In the genomic region with DNA sequence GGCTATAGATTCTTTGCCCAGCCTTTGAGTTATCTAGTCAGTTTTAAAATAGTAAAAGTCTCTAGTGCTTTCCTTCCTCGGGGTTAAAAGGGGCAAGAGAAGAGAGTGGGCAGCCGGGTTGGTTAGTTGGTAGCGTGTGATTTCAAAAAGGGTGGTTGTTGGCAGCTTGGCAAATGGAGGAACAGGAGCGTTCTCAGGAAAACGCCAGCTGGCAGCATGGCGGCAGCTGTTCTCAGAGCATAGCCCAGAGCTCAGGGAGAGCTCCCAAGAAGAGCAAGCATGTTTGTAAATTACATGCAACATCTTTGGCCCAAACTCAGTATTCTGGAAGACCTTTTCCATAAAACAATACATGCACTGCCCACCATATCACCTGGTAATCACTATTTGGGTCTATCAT, we compare ENCODE assay signal across 24 mouse cellular contexts. TPM values are rescaled to one million over a fixed set of nuclear protein-coding genes. Genes with fewer than 3 reads are reported as not detected.
DNase-seq lines count a peak whose midpoint lies in the region; ATAC-seq and TF ChIP-seq lines count a peak whose summit lies in the region.
"Had no signal": no experiment of that assay in that cellular context is flagged by ENCODE, and none has a peak within 500 bp of the region (broad histone marks: within the 10 kb centered on the region; RNA-seq: fewer than 3 reads in every experiment).

No protein-coding gene starts in this region.

- peak; percentile 59 for DNase-seq in forebrain, postnatal 0 days
- DNase-seq in layer of hippocampus, adult 11-12 months (ENCODE audit: low spot score) = peak; percentile 47
- no peak for DNase-seq in layer of hippocampus, adult 9-10 months (ENCODE audit: low spot score)
- DNase-seq in brain, embryonic 14.5 days (ENCODE audit: low read depth) = peak; percentile 58
- DNase-seq in layer of hippocampus, postnatal 10 days (ENCODE audit: low spot score in 2 of 2) = peak; percentile 30 to 41
- DNase-seq in adrenal gland, postnatal 10 days = no peak
- no peak for DNase-seq in thymus, adult 2 months
- DNase-seq: adrenal gland, postnatal 25 days; cerebellum, adult 9-11 months; lung, adult 2 months; lung, postnatal 4 days; thymus, postnatal 25 days had no signal

- TF ChIP-seq POLR2A in brain, embryonic 14.5 days (IDR thresholded peaks at IDR 0.05; ENCODE audit: borderline replicate concordance, extremely low read depth, insufficient read depth, insufficient read length, poor library complexity, severe bottlenecking) = no peak
- no peak for TF ChIP-seq POLR2A in thymus, adult 2 months (IDR thresholded peaks at IDR 0.05; ENCODE audit: control insufficient read depth, extremely low read depth, insufficient read depth, low read length, poor library complexity)

- no peak overlapping the region for H3K4me3 ChIP-seq in forebrain, postnatal 0 days (ENCODE audit: low read depth, low read length)
- H3K4me3 ChIP-seq in forebrain, embryonic 15.5 days = no peak overlapping the region
- H3K4me3 ChIP-seq in thymus, adult 2 months (ENCODE audit: control insufficient read depth, insufficient read depth, low read length) = no peak overlapping the region
- H3K4me3 ChIP-seq: kidney, embryonic 15.5 days; limb, embryonic 10.5 days had no signal

- H3K4me2 ChIP-seq in forebrain, postnatal 0 days (ENCODE audit: low read depth) = no peak overlapping the region
- no peak overlapping the region for H3K4me2 ChIP-seq in forebrain, embryonic 15.5 days (replicated peaks)
- H3K4me2 ChIP-seq: kidney, embryonic 15.5 days; liver, embryonic 11.5 days; midbrain, embryonic 11.5 days had no signal

- TF ChIP-seq CTCF in forebrain, postnatal 0 days (IDR thresholded peaks at IDR 0.05; ENCODE audit: low read depth) = no peak
- no peak for TF ChIP-seq CTCF in brain, embryonic 14.5 days (IDR thresholded peaks at IDR 0.05; ENCODE audit: borderline replicate concordance, extremely low read depth, insufficient read depth, insufficient read length)
- no peak for TF ChIP-seq CTCF in thymus, adult 2 months (IDR thresholded peaks at IDR 0.05; ENCODE audit: borderline replicate concordance, control insufficient read depth, extremely low read depth, insufficient read depth, low read length, poor library complexity)

- WGBS in forebrain, postnatal 0 days = 58% methylated on average over 6 of the region's 6 CpGs
- 72% methylated on average over 6 of the region's 6 CpGs for WGBS in forebrain, embryonic 15.5 days
- 92% methylated on average over 6 of the region's 6 CpGs for WGBS in thymus, adult 2 months

- no peak overlapping the region for H3K9ac ChIP-seq in forebrain, postnatal 0 days
- no peak overlapping the region for H3K9ac ChIP-seq in forebrain, embryonic 15.5 days (replicated peaks)
- H3K9ac ChIP-seq: kidney, embryonic 15.5 days had no signal

- H3K36me3 ChIP-seq in forebrain, postnatal 0 days (ENCODE audit: insufficient read depth) = no peaks in the 10 kb centered on the region
- no peaks in the 10 kb centered on the region for H3K36me3 ChIP-seq in forebrain, embryonic 15.5 days
- H3K36me3 ChIP-seq in thymus, adult 2 months (ENCODE audit: control insufficient read depth, insufficient read depth, low read length) = no peaks in the 10 kb centered on the region
- H3K36me3 ChIP-seq: kidney, embryonic 15.5 days; limb, embryonic 10.5 days had no signal

- H3K9me3 ChIP-seq in forebrain, postnatal 0 days (ENCODE audit: low read length) = no peaks in the 10 kb centered on the region
- no peaks in the 10 kb centered on the region for H3K9me3 ChIP-seq in forebrain, embryonic 15.5 days
- H3K9me3 ChIP-seq: kidney, embryonic 15.5 days; limb, embryonic 10.5 days had no signal

- ATAC-seq in forebrain, postnatal 0 days = peak; percentile 59
- no peak for ATAC-seq in forebrain, embryonic 15.5 days (replicated peaks)
- ATAC-seq: intestine, embryonic 16.5 days had no signal

- H3K27me3 ChIP-seq in forebrain, postnatal 0 days (ENCODE audit: insufficient read depth, low read length) = no peaks in the 10 kb centered on the region
- no peaks in the 10 kb centered on the region for H3K27me3 ChIP-seq in forebrain, embryonic 15.5 days
- no peaks in the 10 kb centered on the region for H3K27me3 ChIP-seq in thymus, adult 2 months (ENCODE audit: control insufficient read depth, insufficient read depth, low read length)
- H3K27me3 ChIP-seq: kidney, embryonic 15.5 days had no signal

- no peaks in the 10 kb centered on the region for H3K4me1 ChIP-seq in forebrain, postnatal 0 days (ENCODE audit: insufficient read depth)
- 0 out of 2 replicates have a peak, but pooled peaks cover 5% of the 10 kb centered on the region for H3K4me1 ChIP-seq in forebrain, embryonic 15.5 days
- no peaks in the 10 kb centered on the region for H3K4me1 ChIP-seq in thymus, adult 2 months (replicated peaks; ENCODE audit: control insufficient read depth, insufficient read depth, low read length)
- H3K4me1 ChIP-seq: kidney, embryonic 15.5 days; limb, embryonic 10.5 days had no signal

- H3K27ac ChIP-seq in forebrain, postnatal 0 days (ENCODE audit: low read depth, low read length) = no peak overlapping the region
- H3K27ac ChIP-seq in forebrain, embryonic 15.5 days (replicated peaks) = no peak overlapping the region
- no peak overlapping the region for H3K27ac ChIP-seq in thymus, adult 2 months (ENCODE audit: control insufficient read depth, insufficient read depth, low read length)
- H3K27ac ChIP-seq: kidney, embryonic 15.5 days; limb, embryonic 10.5 days had no signal

RNA-seq across cellular contexts. Expression of a gene that starts 5.4 kb away (rescaled TPM):
- total RNA-seq in forebrain, postnatal 0 days (2014; rRNA removed) = not detected in 2 replicates
- polyA plus RNA-seq in forebrain, postnatal 0 days (2015; fragmentation: Nextera tagmentation; extraction: Ambion mirVana) = not detected in 2 replicates
- polyA plus RNA-seq in forebrain, embryonic 15.5 days (2015; fragmentation: Nextera tagmentation; extraction: Ambion mirVana) = not detected in 2 replicates
- not detected in 2 replicates for polyA plus RNA-seq in brain, embryonic 14.5 days (2012; rRNA removed)
- total RNA-seq in layer of hippocampus, postnatal 10 days (2021) = not detected
- not detected for total RNA-seq in adrenal gland, postnatal 10 days (2021)
- not detected in 2 replicates for polyA plus RNA-seq in thymus, adult 2 months (2012; rRNA removed)
- total RNA-seq: adrenal gland, postnatal 25 days had no signal
- polyA plus RNA-seq: C2C12; hindbrain, embryonic 11.5 days; intestine, embryonic 16.5 days; kidney, embryonic 15.5 days; large intestine, adult 2 months; limb, embryonic 10.5 days; liver, embryonic 11.5 days; lung, adult 2 months; midbrain, embryonic 11.5 days; neural tube, embryonic 14.5 days; spleen, adult 2 months; stomach, embryonic 16.5 days had no signal

RNA-seq across cellular contexts. Expression of a gene that starts 41.0 kb away (rescaled TPM):
- 10.6 and 11.1 TPM in 2 replicates for total RNA-seq in forebrain, postnatal 0 days (2014; rRNA removed)
- 14.0 and 14.9 TPM in 2 replicates for polyA plus RNA-seq in forebrain, postnatal 0 days (2015; fragmentation: Nextera tagmentation; extraction: Ambion mirVana)
- polyA plus RNA-seq in forebrain, embryonic 15.5 days (2015; fragmentation: Nextera tagmentation; extraction: Ambion mirVana) = 25.6 and 26.2 TPM in 2 replicates
- polyA plus RNA-seq in brain, embryonic 14.5 days (2012; rRNA removed) = 18.3 and 19.3 TPM in 2 replicates
- 10 to 100 TPM; 16.9 to 17.7 TPM for total RNA-seq in layer of hippocampus, postnatal 10 days (2021)
- total RNA-seq in adrenal gland, postnatal 10 days (2021) = 10 to 100 TPM; 27.5 to 32.3 TPM
- 2.5 and 3.9 TPM in 2 replicates for polyA plus RNA-seq in thymus, adult 2 months (2012; rRNA removed)

Comparison
In these comparisons a context has a peak if more than half of its experiments do, and no peak if none do; other contexts are left out.
1. DNase-seq: peak in forebrain, postnatal 0 days (single experiment), layer of hippocampus, adult 11-12 months (single experiment), brain, embryonic 14.5 days (single experiment) and layer of hippocampus, postnatal 10 days (2 of 2); none in layer of hippocampus, adult 9-10 months (single experiment), adrenal gland, postnatal 10 days (single experiment) and thymus, adult 2 months (single experiment).